Mouse (Mus musculus): ENCODE measurements around the gene Nol4l.

Gene Nol4l

GRCm38 (mm10) chr2:153444254-153445136, 85.3 kb downstream of the Nol4l start:
- peak; percentile 53 for DNase-seq (ENCODE audit: low spot score)

DNA sequence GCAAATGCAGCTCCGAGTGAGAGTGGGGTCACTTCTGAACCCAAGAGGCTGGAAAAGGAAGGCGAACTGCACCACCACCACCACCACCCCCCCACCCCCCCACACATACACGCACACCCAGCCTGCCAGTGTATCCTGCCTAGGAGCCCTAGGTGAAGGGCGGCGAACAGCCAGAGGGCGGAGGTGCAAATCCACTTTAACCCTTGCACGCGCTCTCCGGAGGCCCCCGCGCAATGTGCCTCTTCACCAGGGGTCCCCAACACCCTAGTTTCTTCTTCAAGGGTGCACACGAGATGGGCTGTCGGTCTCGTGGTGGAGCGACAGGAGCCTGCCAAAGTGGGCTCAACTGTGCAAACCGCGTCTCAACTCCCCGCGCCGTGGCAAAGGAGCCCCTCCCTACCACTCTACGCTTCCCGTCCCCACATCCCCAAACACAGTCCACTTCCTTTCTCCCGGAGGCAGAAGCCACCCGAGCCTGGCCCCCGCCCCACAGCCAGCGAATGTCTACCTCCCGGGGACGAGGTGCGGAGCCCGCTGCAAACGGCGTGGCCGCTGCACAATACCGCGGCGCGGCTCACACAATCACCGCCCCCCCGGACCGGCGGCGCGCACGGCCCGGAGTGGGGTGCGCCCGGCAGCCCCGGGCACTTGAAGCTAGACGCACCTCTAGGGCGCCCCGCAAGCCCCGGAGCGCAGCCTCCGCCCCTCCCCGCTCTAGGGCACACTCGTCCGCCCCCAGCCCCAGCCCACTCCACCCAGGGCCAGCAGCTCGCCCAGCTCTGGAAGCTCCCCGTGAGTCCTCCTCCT, 86.1 kb downstream of the Nol4l start:
- DNase-seq (ENCODE audit: low spot score), result peak; percentile 16

GRCm38 (mm10) chr2:153442720-153443119, 87.1 kb downstream of the Nol4l start:
- no peak for DNase-seq (ENCODE audit: low spot score)

DNA sequence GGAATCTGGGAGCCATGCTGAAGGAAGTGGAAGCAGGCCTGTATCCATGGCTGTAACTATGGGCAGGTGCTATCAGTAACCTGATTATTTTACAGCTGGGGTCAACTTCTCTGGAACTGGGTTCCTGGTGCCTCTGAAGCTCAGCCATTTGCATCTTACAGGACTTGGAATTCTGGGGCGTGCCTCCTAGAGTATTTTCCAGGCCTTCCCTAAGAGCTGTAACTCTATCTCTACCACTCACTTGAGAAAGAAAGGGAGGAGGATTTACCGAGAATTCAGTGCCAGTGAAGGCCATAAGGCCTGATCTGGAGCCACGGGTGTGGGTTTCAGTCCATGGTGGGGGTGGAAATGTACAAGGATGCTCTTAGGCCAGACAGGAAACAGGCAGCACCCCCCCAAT, 88.5 kb downstream of the Nol4l start:
- DNase-seq (ENCODE audit: low spot score), result no peak

DNA sequence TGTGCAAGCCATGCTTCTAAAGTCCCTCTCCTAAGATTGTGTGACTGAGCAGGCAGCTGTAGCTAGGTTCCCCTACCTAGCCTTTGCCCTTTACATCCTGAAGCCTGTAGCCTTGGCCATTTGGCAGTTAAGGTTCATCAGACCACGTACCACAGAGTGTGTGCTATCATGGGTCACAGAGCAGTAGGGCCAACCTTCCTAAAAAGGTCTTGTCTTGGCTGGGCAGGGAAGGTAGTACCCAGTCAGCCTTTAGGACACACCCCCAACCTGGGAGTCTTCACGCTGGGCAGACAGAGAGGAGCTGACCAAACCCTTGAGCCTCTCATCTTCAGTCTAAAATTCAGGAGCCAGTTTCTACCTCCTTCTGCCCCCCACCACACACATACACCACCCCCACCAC, 89.0 kb downstream of the Nol4l start:
- DNase-seq (ENCODE audit: low spot score), result no peak

GRCm38 (mm10) chr2:153437306-153437659, 92.5 kb downstream of the Nol4l start:
- no peak for DNase-seq (ENCODE audit: low spot score)

DNA sequence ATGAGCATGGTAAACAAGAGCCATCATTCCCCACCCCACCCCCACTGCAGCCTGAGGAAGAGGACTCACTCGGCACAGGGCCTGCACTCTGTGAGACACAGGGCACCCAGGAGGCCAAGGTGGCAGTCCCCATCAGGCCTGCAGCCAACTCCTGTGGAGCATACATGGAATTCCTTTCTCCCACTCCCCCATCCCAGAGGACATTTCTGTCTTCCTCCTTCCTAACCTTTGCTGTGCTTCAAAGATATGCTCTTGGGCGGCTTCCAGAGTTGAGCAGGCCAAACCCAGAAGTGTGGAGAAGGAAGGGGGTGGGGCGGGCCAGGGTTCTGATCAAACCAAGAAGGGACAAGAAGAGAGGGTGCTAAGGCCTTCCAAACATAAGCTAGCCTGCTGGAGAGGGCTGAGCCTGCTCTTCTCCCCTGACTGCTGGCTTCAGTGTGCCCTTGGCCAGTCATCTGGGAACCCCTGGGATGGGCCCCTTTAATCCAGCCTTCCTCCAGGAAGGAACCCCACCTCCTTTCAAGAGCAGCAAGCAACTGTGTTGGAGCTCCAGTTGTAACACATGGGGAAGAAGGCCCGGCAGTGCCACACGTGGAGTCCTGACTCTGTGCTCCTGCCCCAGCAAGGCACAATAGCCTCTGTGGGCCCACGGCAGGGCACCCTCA, 93.0 kb downstream of the Nol4l start:
- DNase-seq (ENCODE audit: low spot score), result peak; percentile 16

DNA sequence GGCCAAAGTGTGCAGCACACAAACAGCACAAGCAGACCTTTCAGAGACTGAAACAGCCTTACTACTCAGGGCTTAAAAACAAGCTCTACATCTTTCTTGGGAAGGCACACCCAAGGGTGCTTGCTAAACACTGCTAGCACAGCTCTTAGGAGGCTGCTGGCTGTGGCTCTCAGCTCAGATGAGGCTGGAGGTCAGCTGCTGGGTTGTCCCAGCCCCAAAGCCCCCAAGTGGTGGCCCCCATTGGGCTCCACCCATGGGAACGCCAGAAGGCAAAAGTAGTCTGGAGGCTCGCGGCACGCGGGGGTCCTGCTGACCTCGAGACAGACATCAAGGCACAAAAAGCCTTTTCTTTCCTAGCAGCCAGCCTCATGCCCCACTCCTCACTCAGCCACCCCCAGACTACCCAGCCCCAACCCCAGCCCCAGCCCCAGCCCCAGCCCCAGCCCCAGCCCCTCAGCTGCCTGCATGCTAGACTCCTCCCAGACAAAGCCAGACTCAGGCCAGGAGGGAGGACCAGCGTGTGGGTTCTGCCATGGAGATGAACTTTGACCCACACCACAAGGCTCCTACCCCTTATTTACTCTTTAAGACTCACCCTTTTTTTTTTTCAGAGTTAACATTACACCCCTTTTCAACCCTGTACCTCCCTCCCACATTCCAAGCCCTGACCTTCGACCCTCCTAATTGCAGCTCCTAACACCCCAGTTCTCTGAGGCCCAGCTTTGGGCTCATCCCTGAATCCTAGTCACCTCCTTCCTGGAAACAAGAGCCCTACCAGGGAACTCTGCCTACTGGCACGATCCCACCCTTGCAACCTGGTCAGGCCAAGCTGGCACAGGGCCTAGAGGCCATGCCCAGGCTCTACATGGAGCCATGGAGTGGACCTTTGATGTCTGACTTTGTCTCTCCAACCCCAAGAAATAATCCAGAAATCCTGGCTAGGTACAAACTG, 94.6 kb downstream of the Nol4l start:
- DNase-seq (ENCODE audit: low spot score), result no peak

DNA sequence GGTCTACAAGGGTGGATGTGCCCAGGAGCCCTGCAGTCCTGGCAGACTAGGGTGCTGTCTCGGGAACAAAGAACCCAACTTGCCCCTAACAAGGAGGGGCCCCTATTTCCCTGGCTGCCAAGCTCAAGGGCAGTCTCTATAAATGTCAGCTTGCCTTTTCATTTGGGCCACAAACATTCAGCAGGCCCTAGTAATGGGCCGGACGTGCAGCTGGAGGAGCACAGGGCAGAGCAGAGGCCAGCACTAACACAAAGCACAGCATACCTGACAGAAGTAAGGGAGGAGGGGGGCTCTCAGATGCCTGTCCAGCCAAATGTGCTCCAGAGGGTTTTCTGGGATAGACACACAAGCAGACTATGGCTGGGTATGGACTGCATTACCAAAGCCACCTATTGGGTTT, 95.9 kb downstream of the Nol4l start:
- no peak for DNase-seq (ENCODE audit: low spot score)

GRCm38 (mm10) chr2:153432492-153432891, 97.3 kb downstream of the Nol4l start:
- DNase-seq (ENCODE audit: low spot score), result no peak

DNA sequence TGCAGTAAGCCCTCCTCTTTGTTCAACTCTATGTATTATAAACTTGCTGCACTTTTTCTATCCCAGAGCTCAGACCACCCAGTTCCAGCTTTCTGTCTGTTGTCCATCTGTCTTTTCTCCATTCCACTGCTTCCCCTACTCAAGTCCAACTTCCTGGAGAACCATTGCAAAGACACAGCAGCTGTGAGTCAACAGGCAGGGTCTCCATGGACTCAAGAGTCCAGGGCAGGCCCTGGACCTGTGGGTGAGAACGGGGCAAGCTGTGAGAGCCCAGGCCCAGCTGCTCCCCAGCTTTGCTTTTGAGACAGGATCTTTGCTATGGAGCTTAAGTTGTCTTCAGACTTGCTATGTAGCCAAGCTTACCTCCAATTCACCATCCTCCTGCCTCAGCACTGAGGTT, 99.2 kb downstream of the Nol4l start:
- DNase-seq (ENCODE audit: low spot score), result no peak

GRCm38 (mm10) chr2:153428485-153428884, 101.3 kb downstream of the Nol4l start:
- no peak for DNase-seq (ENCODE audit: low spot score)

DNA sequence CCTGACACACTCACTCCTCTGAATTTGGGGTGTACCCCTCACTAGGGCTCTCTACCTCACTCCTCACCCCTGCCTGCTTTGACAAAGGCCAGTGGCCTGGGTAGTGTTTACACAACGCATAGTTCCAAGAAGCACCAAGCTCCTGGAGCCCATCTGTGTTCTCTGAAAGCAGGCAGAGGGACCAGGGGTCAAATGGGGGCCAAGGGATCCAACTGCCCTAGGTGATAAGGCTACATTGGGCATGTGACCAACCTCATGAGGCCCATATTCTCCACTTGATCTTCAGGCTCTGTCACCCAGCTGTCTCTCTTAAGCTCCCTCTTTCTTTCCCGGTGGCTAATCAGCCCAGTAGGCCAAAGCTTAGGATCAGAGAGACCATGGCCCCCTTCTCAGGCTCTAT, 102.8 kb downstream of the Nol4l start:
- DNase-seq (ENCODE audit: low spot score), result no peak

GRCm38 (mm10) chr2:153425998-153426670, 103.6 kb downstream of the Nol4l start:
- no peak for DNase-seq (ENCODE audit: low spot score)

- DNase-seq (ENCODE audit: low spot score), result no peak
Observed at GRCm38 (mm10) chr2:153425124-153425844, 104.5 kb downstream of the Nol4l start.

- DNase-seq (ENCODE audit: low spot score), result no peak
Observed at GRCm38 (mm10) chr2:153424557-153424956, 105.2 kb downstream of the Nol4l start.

GRCm38 (mm10) chr2:153423113-153423512, 106.7 kb downstream of the Nol4l start:
- DNase-seq (ENCODE audit: low spot score), result no peak

DNA sequence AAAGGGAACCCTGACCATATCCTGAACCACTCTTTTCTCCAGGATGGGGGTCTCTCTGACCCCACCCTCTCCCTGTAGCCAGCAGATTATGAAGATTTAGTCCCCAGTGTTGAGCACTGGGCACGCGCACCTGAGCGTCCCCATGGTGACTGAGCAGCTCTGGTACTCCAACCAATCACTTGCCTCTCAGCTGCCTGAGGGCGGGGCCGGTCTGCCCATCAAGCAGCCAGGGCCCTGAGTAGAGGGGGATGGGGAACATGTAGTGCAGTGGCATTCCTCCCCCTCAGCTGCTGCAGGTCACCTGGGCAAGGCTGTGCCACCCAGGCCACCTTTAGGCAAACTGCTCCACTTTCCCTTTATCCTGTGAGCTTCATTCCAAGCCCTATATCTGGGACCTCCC, 107.7 kb downstream of the Nol4l start:
- no peak for DNase-seq (ENCODE audit: low spot score)

DNA sequence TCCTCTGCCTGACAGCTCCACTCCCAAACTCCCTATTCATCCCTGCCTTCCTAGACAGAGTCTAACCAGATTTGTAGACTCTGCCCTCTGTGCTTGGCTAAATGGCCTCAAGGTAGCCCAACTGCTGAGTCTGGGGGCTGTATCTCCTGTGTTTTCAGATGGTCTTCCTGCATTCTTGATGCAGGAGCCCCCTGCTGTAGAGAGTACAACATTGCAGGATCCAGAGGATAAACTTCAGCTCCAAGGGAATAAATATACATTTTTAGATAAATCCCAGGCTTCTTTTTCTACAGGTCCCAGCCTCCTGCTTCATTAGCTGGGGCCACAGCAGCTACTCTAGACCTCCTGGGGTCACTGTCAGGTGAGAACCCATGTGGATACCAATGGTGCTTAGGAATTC, 108.5 kb downstream of the Nol4l start:
- no peak for DNase-seq (ENCODE audit: low spot score)

DNA sequence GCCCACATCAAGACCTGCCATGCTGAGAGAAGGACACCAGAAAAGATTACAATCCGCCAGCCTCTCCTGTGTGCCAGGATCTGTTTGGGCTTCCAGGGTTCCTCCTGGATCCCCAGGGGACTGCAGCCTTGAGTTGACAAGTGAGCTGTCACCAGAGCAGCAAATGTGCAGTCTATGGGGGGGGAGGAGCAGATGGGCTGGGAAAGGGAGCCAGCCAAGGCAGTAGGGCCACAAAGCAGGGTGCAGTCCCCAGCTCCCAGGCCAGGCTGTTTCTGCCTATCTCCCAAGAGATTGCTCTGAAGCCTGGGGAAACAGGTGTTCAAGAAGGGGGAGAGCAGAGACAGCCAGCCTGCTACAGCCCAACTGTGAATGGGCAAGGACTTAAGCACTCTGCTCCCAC, 111.4 kb downstream of the Nol4l start:
- no peak for DNase-seq (ENCODE audit: low spot score)

All from urinary bladder, postnatal 25 days (tissue).